9 mouse cellular contexts compared by ENCODE assay signal in genomic region chr14:19584804-19585667, GRCm38 (mm10). TPM values are rescaled to one million over a fixed set of nuclear protein-coding genes. Genes with fewer than 3 reads are reported as not detected.
DNase-seq lines count a peak whose midpoint lies in the region; ATAC-seq and TF ChIP-seq lines count a peak whose summit lies in the region.
"Not testable (repeated sequence)": the region's sequence is repeated elsewhere in the genome, so short reads cannot be mapped to it uniquely, and the experiment has no call there.
"Had no signal": no experiment of that assay in that cellular context is flagged by ENCODE, and none has a peak within 500 bp of the region (broad histone marks: within the 10 kb centered on the region; RNA-seq: fewer than 3 reads in every experiment).

Gene Gm2237, minus strand, starts transcription at chr14:19585135.

- peak; percentile 30 to 47 for DNase-seq in B cell, adult 2 months
- peak; percentile 10 to 22 for DNase-seq in cerebellum, adult 2 months
- peak; percentile 41 to 45 for DNase-seq in heart, postnatal 14 days
- peak; percentile 34 for DNase-seq in liver, embryonic 11.5 days (ENCODE audit: low spot score)

- not testable (repeated sequence) for TF ChIP-seq POLR2A in cerebellum, adult 2 months (IDR thresholded peaks at IDR 0.05; ENCODE audit: borderline replicate concordance, insufficient read depth, low read length)

- not testable (repeated sequence) for H3K4me3 ChIP-seq in cerebellum, adult 2 months (replicated peaks; ENCODE audit: insufficient read depth, low read depth, low read length)
- peak within 1 kb of the TSS; percentile 47 for H3K4me3 ChIP-seq in forebrain, embryonic 16.5 days (replicated peaks; ENCODE audit: low read length)
- peak within 1 kb of the TSS; percentile 46 for H3K4me3 ChIP-seq in kidney, embryonic 16.5 days (ENCODE audit: low read length)
- H3K4me3 ChIP-seq in liver, embryonic 11.5 days (ENCODE audit: low read depth, low read length), result peak within 1 kb of the TSS; percentile 47
- peak within 1 kb of the TSS; percentile 46 for H3K4me3 ChIP-seq in midbrain, embryonic 16.5 days (ENCODE audit: low read depth, low read length)
- H3K4me3 ChIP-seq in stomach, embryonic 15.5 days (replicated peaks), result peak within 1 kb of the TSS; percentile 47

- under 1% methylated on average over 41 of the region's 62 CpGs for WGBS in cerebellum, adult 2 months
- WGBS in forebrain, embryonic 16.5 days, result 0% methylated on average over 26 of the region's 62 CpGs
- WGBS in kidney, embryonic 16.5 days, result 0% methylated on average over 3 of the region's 62 CpGs
- WGBS in liver, embryonic 11.5 days, result 0% methylated on average over 25 of the region's 62 CpGs
- WGBS in midbrain, embryonic 16.5 days, result 1% methylated on average over 14 of the region's 62 CpGs
- 3% methylated on average over 7 of the region's 62 CpGs for WGBS in stomach, embryonic 15.5 days

- peak within 1 kb of the TSS; percentile 60 for H3K9ac ChIP-seq in forebrain, embryonic 16.5 days (replicated peaks; ENCODE audit: low read depth, low read length)
- H3K9ac ChIP-seq in kidney, embryonic 16.5 days (replicated peaks; ENCODE audit: low read length), result peak within 1 kb of the TSS; percentile 60; the same call in 1 of the 2 replicates
- H3K9ac ChIP-seq in liver, embryonic 11.5 days (ENCODE audit: low read depth, low read length); stomach, embryonic 15.5 days: not testable (repeated sequence)
- peak within 1 kb of the TSS; percentile 68 for H3K9ac ChIP-seq in midbrain, embryonic 16.5 days (ENCODE audit: low read depth, low read length)

- H3K4me2 ChIP-seq in forebrain, embryonic 16.5 days (ENCODE audit: low read length), result peak within 1 kb of the TSS; percentile 40
- H3K4me2 ChIP-seq in kidney, embryonic 16.5 days (replicated peaks; ENCODE audit: low read depth, low read length), result peak within 1 kb of the TSS; percentile 41
- H3K4me2 ChIP-seq in liver, embryonic 11.5 days, result peak within 1 kb of the TSS; percentile 49
- H3K4me2 ChIP-seq in midbrain, embryonic 16.5 days (ENCODE audit: low read length), result peak within 1 kb of the TSS; percentile 32
- peak within 1 kb of the TSS; percentile 51 for H3K4me2 ChIP-seq in stomach, embryonic 15.5 days

- not testable (repeated sequence) for H3K36me3 ChIP-seq in forebrain, embryonic 16.5 days (ENCODE audit: control insufficient read depth, insufficient read depth); kidney, embryonic 16.5 days (ENCODE audit: insufficient read depth, low read length); liver, embryonic 11.5 days (ENCODE audit: control insufficient read depth, insufficient read depth, low read length); midbrain, embryonic 16.5 days (ENCODE audit: control insufficient read depth, insufficient read depth, low read length); stomach, embryonic 15.5 days

- intact Hi-C loops in heart, postnatal 14 days (cut with DNase I), result not testable (repeated sequence)

- not testable (repeated sequence) for H3K9me3 ChIP-seq in forebrain, embryonic 16.5 days (ENCODE audit: control insufficient read depth, low read length); kidney, embryonic 16.5 days (ENCODE audit: low read length); liver, embryonic 11.5 days (ENCODE audit: control insufficient read depth, low read length); midbrain, embryonic 16.5 days (replicated peaks; ENCODE audit: control insufficient read depth, low read length, poor library complexity, severe bottlenecking); stomach, embryonic 15.5 days

- not testable (repeated sequence) for H3K27ac ChIP-seq in cerebellum, adult 2 months (ENCODE audit: insufficient read depth, low read length); forebrain, embryonic 16.5 days (ENCODE audit: low read length); kidney, embryonic 16.5 days (ENCODE audit: low read length); liver, embryonic 11.5 days (ENCODE audit: low read depth, low read length); stomach, embryonic 15.5 days
- peak within 1 kb of the TSS; percentile 68 for H3K27ac ChIP-seq in midbrain, embryonic 16.5 days (ENCODE audit: low read length)

- ATAC-seq in forebrain, embryonic 16.5 days; kidney, embryonic 16.5 days (ENCODE audit: low FRiP score, low TSS enrichment); liver, embryonic 11.5 days (replicated peaks; ENCODE audit: low FRiP score); midbrain, embryonic 16.5 days; stomach, embryonic 15.5 days (ENCODE audit: insufficient read depth, low FRiP score, low read depth): not testable (repeated sequence)

- not testable (repeated sequence) for H3K4me1 ChIP-seq in cerebellum, adult 2 months (ENCODE audit: control insufficient read depth, insufficient read depth, low read length); forebrain, embryonic 16.5 days (replicated peaks; ENCODE audit: control insufficient read depth, insufficient read depth, low read length); kidney, embryonic 16.5 days (ENCODE audit: insufficient read depth, low read length); liver, embryonic 11.5 days (replicated peaks; ENCODE audit: control insufficient read depth, insufficient read depth, low read length); midbrain, embryonic 16.5 days (ENCODE audit: control insufficient read depth, insufficient read depth, low read length); stomach, embryonic 15.5 days

- not testable (repeated sequence) for TF ChIP-seq CTCF in cerebellum, adult 2 months (IDR thresholded peaks at IDR 0.05; ENCODE audit: borderline replicate concordance, insufficient read depth, low read depth, low read length)

- not testable (repeated sequence) for H3K27me3 ChIP-seq in cerebellum, adult 2 months (ENCODE audit: control insufficient read depth, insufficient read depth, low read length); forebrain, embryonic 16.5 days (replicated peaks; ENCODE audit: control insufficient read depth, insufficient read depth, low read length); kidney, embryonic 16.5 days (ENCODE audit: insufficient read depth, low read length); liver, embryonic 11.5 days (replicated peaks; ENCODE audit: control insufficient read depth, insufficient read depth, low read length); midbrain, embryonic 16.5 days (ENCODE audit: control insufficient read depth, insufficient read depth, low read depth, low read length); stomach, embryonic 15.5 days (replicated peaks)

RNA-seq across cellular contexts. Expression of gene Gm2237, which starts in this region (rescaled TPM):
- polyA plus RNA-seq in cerebellum, adult 2 months (2012; rRNA removed), result 3.7 and 4.4 TPM in 2 replicates
- polyA plus RNA-seq in forebrain, embryonic 16.5 days (2015; fragmentation: Nextera tagmentation; extraction: Ambion mirVana), result 4.8 and 4.9 TPM in 2 replicates
- 1 to 10 TPM; 1.3 to 2.7 TPM for total RNA-seq in heart, postnatal 14 days (2021)
- polyA plus RNA-seq in kidney, embryonic 16.5 days (2015; fragmentation: Nextera tagmentation; extraction: Ambion mirVana), result 1.4 and 1.7 TPM in 2 replicates
- polyA plus RNA-seq in liver, embryonic 11.5 days (2014; fragmentation: Nextera tagmentation; extraction: Ambion mirVana), result 0.96 and 1.1 TPM in 2 replicates
- polyA plus RNA-seq in midbrain, embryonic 16.5 days (2015; fragmentation: Nextera tagmentation; extraction: Ambion mirVana), result 5.8 and 6.3 TPM in 2 replicates
- polyA plus RNA-seq in stomach, embryonic 15.5 days (2015; fragmentation: Nextera tagmentation; extraction: Ambion mirVana), result 1.9 and 2.3 TPM in 2 replicates
- total RNA-seq: MEL had no signal
